Mouse (Mus musculus): ENCODE data around the gene Necap1. TPM values are rescaled to one million over a fixed set of nuclear protein-coding genes. Genes with fewer than 3 reads are reported as not detected.

Gene Necap1
- polyA plus RNA-seq, 1 experiment: 21.9 TPM

DNA sequence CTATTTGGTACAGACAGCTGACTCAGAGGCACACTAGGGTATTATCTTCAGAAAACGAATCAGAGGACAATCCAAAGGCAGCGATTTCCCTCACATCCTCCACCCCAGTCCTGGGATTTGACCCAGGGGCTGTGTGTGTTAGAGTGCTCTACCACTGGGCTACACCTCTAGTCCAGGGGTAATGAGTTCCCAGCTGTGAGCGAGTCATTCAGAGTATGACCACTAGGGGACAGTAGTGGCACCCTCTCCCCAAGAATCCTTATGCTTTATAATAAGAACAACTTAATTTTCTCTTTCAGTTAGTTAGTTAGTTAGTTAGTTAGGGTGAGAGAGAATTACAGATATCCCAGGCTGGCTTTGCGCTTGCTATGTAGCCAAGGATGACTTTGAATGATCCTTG lies 39.9 kb upstream of the Necap1 start:
- no peak overlapping the region for H3K4me3 ChIP-seq
- no peak overlapping the region for H3K4me2 ChIP-seq (ENCODE audit: low read depth)
- peaks cover 24% of the 10 kb centered on the region for H3K36me3 ChIP-seq (ENCODE audit: control insufficient read depth, insufficient read depth)
- no peaks in the 10 kb centered on the region for H3K79me2 ChIP-seq (ENCODE audit: control insufficient read depth, insufficient read depth)
- no peak overlapping the region for H3ac ChIP-seq (ENCODE audit: control insufficient read depth, insufficient read length)
- TF ChIP-seq TCF12 (IDR thresholded peaks at IDR 0.05; ENCODE audit: insufficient read depth, poor library complexity, severe bottlenecking) (no peak), E2F4 (IDR thresholded peaks at IDR 0.05; ENCODE audit: insufficient read depth) (no peak), USF1 (IDR thresholded peaks at IDR 0.05; ENCODE audit: low read depth) (no peak), MYOG (IDR thresholded peaks at IDR 0.05; ENCODE audit: control insufficient read depth in 1 of 3, insufficient read depth in 1 of 3, insufficient read length in 2 of 3, low read depth in 2 of 3) (no peak), MAX (IDR thresholded peaks at IDR 0.05; ENCODE audit: low read depth) (no peak), CEBPB (IDR thresholded peaks at IDR 0.05; ENCODE audit: insufficient read depth, poor library complexity, severe bottlenecking) (no peak), SRF (IDR thresholded peaks at IDR 0.05; ENCODE audit: control insufficient read depth, insufficient read length, low read depth) (no peak), POLR2A (IDR thresholded peaks at IDR 0.05; ENCODE audit: insufficient read length, low read depth) (no peak), POLR2AphosphoS2 (IDR thresholded peaks at IDR 0.05; ENCODE audit: insufficient read length, low read depth) (no peak), MYOD1 (IDR thresholded peaks at IDR 0.05; ENCODE audit: control insufficient read depth in 1 of 3, insufficient read length in 2 of 3, low read depth in 2 of 3) (no peak), REST (IDR thresholded peaks at IDR 0.05; ENCODE audit: insufficient read depth, insufficient read length) (no peak), TCF3 (IDR thresholded peaks at IDR 0.05; ENCODE audit: insufficient read length, low read depth) (no peak)
- H3K27me3 ChIP-seq (ENCODE audit: control insufficient read depth, insufficient read depth, insufficient read length): no peaks in the 10 kb centered on the region

DNA sequence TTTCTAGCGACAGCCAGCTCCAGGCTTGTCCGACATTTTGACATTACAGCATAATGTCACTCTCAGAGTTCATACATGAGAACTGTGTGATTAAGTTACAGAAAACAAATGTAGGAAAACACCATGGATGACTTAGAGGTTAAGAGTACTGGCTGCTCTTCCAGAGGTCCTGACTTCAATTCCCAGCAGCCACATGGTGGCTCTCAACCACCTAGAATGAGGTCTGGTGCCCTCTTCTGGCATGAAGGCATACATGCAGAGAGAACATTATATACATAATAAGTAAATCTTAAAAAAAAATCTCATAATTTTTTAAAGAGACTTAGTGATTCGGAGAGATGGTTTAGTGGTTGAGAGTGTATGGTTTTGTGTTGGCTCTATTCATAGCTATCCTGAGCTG lies 37.3 kb upstream of the Necap1 start:
- H3K4me3 ChIP-seq: no peak overlapping the region
- TF ChIP-seq REST (IDR thresholded peaks at IDR 0.05; ENCODE audit: insufficient read depth, insufficient read length) (no peak), MYOD1 (IDR thresholded peaks at IDR 0.05; ENCODE audit: control insufficient read depth in 1 of 3, insufficient read length in 2 of 3, low read depth in 2 of 3) (no peak), POLR2AphosphoS2 (IDR thresholded peaks at IDR 0.05; ENCODE audit: insufficient read length, low read depth) (no peak), TCF3 (IDR thresholded peaks at IDR 0.05; ENCODE audit: insufficient read length, low read depth) (no peak), CEBPB (IDR thresholded peaks at IDR 0.05; ENCODE audit: insufficient read depth, poor library complexity, severe bottlenecking) (no peak), TCF12 (IDR thresholded peaks at IDR 0.05; ENCODE audit: insufficient read depth, poor library complexity, severe bottlenecking) (no peak), MYOG (IDR thresholded peaks at IDR 0.05; ENCODE audit: control insufficient read depth in 1 of 3, insufficient read depth in 1 of 3, insufficient read length in 2 of 3, low read depth in 2 of 3) (no peak), POLR2A (IDR thresholded peaks at IDR 0.05; ENCODE audit: insufficient read length, low read depth) (no peak)
- no peaks in the 10 kb centered on the region for H3K79me2 ChIP-seq (ENCODE audit: control insufficient read depth, insufficient read depth)
- no peak overlapping the region for H3ac ChIP-seq (ENCODE audit: control insufficient read depth, insufficient read length)
- no peaks in the 10 kb centered on the region for H3K27me3 ChIP-seq (ENCODE audit: control insufficient read depth, insufficient read depth, insufficient read length)
- no peak overlapping the region for H3K4me2 ChIP-seq (ENCODE audit: low read depth)
- H3K36me3 ChIP-seq (ENCODE audit: control insufficient read depth, insufficient read depth): peaks cover 29% of the 10 kb centered on the region

DNA sequence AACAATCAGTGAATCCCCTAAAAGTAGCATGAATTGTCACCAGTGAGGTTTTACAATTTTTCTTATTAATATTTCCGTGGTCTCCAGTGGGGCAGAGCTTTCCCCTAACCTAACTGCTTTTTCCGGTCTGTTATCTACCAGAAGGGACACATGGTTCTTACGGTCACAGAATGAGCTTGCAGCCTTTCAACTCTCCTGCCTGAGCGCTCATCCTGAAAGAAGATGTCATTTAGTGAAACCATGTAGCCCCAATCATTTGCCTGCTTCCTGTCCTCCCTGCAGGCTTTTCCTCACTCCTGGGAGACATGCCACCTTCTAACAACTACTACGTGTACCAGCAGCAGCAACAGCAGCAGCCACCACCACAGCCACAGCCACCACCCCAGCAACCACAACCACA lies 36.7 kb upstream of the Necap1 start:
- TF ChIP-seq TCF12 (IDR thresholded peaks at IDR 0.05; ENCODE audit: insufficient read depth, poor library complexity, severe bottlenecking): no peak
- no peak for TF ChIP-seq REST (IDR thresholded peaks at IDR 0.05; ENCODE audit: insufficient read depth, insufficient read length)
- TF ChIP-seq MAX (IDR thresholded peaks at IDR 0.05; ENCODE audit: low read depth): no peak
- TF ChIP-seq TCF3 (IDR thresholded peaks at IDR 0.05; ENCODE audit: insufficient read length, low read depth): no peak
- TF ChIP-seq USF1 (IDR thresholded peaks at IDR 0.05; ENCODE audit: low read depth): no peak
- Histone ChIP-seq H3K4me2 (ENCODE audit: low read depth) (no peak overlapping the region), H3K27me3 (ENCODE audit: control insufficient read depth, insufficient read depth, insufficient read length) (no peaks in the 10 kb centered on the region), H3K36me3 (ENCODE audit: control insufficient read depth, insufficient read depth) (peaks cover 23% of the 10 kb centered on the region), H3K79me2 (ENCODE audit: control insufficient read depth, insufficient read depth) (no peaks in the 10 kb centered on the region), H3ac (ENCODE audit: control insufficient read depth, insufficient read length) (no peak overlapping the region), H3K4me3 (no peak overlapping the region)

DNA sequence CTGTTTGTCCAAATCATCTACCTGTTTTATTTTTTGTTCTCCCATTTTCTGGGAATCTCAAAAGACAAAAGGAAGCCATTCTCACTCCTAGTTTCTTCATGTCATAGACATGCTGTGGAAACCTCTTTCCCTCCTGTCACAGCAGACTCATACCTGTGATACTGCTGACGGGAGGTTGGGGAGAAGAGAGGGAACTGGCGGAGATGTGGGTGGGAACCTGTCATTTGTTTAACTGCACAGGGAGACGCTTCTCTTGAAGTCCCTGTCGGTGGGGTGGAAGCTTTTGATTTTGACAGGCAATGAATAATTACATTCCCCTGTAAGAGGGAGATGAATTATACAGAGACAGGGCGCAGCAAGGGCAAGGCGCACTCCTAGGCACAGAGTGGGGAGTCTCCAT lies 30.5 kb upstream of the Necap1 start:
- Histone ChIP-seq H3K27me3 (ENCODE audit: control insufficient read depth, insufficient read depth, insufficient read length) (no peaks in the 10 kb centered on the region), H3K4me2 (ENCODE audit: low read depth) (no peak overlapping the region), H3K4me3 (no peak overlapping the region), H3K79me2 (ENCODE audit: control insufficient read depth, insufficient read depth) (no peaks in the 10 kb centered on the region), H3K36me3 (ENCODE audit: control insufficient read depth, insufficient read depth) (peaks cover 15% of the 10 kb centered on the region), H3ac (ENCODE audit: control insufficient read depth, insufficient read length) (no peak overlapping the region)
- TF ChIP-seq CEBPB (IDR thresholded peaks at IDR 0.05; ENCODE audit: insufficient read depth, poor library complexity, severe bottlenecking) (no peak), REST (IDR thresholded peaks at IDR 0.05; ENCODE audit: insufficient read depth, insufficient read length) (no peak), TCF3 (IDR thresholded peaks at IDR 0.05; ENCODE audit: insufficient read length, low read depth) (no peak), SRF (IDR thresholded peaks at IDR 0.05; ENCODE audit: control insufficient read depth, insufficient read length, low read depth) (no peak), MAX (IDR thresholded peaks at IDR 0.05; ENCODE audit: low read depth) (no peak), USF1 (IDR thresholded peaks at IDR 0.05; ENCODE audit: low read depth) (no peak), MYOD1 (IDR thresholded peaks at IDR 0.05; ENCODE audit: control insufficient read depth in 1 of 3, insufficient read length in 2 of 3, low read depth in 2 of 3) (no peak), POLR2AphosphoS2 (IDR thresholded peaks at IDR 0.05; ENCODE audit: insufficient read length, low read depth) (no peak), TCF12 (IDR thresholded peaks at IDR 0.05; ENCODE audit: insufficient read depth, poor library complexity, severe bottlenecking) (no peak), MYOG (IDR thresholded peaks at IDR 0.05; ENCODE audit: control insufficient read depth in 1 of 3, insufficient read depth in 1 of 3, insufficient read length in 2 of 3, low read depth in 2 of 3) (no peak), E2F4 (IDR thresholded peaks at IDR 0.05; ENCODE audit: insufficient read depth) (no peak), POLR2A (IDR thresholded peaks at IDR 0.05; ENCODE audit: insufficient read length, low read depth) (no peak)

DNA sequence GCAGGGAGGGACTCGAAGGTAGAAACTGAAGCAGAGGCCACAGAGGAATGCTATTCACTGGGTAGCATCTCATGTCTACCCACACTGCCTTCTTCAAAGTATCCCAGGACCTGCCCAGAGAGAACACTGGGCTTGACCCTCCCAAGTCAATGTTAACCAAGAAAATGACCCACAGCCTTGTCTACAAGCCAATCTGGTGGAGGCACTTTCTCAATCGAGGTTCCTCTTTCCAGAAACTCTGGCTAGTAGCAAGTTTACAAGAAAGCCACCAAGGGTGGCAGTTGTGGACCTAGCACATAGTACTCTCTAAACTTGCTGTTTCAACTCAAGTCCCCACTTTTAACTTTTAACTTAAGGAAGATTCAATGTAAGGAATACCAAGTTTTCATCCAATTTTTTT lies 21.6 kb upstream of the Necap1 start:
- Histone ChIP-seq H3ac (ENCODE audit: control insufficient read depth, insufficient read length) (no peak overlapping the region), H3K79me2 (ENCODE audit: control insufficient read depth, insufficient read depth) (no peaks in the 10 kb centered on the region), H3K27me3 (ENCODE audit: control insufficient read depth, insufficient read depth, insufficient read length) (no peaks in the 10 kb centered on the region), H3K4me3 (no peak overlapping the region), H3K4me2 (ENCODE audit: low read depth) (no peak overlapping the region), H3K36me3 (ENCODE audit: control insufficient read depth, insufficient read depth) (no peaks in the 10 kb centered on the region)
- TF ChIP-seq MAX (IDR thresholded peaks at IDR 0.05; ENCODE audit: low read depth): no peak
- TF ChIP-seq SRF (IDR thresholded peaks at IDR 0.05; ENCODE audit: control insufficient read depth, insufficient read length, low read depth): no peak
- no peak for TF ChIP-seq MYOG (IDR thresholded peaks at IDR 0.05; ENCODE audit: control insufficient read depth in 1 of 3, insufficient read depth in 1 of 3, insufficient read length in 2 of 3, low read depth in 2 of 3)
- no peak for TF ChIP-seq CEBPB (IDR thresholded peaks at IDR 0.05; ENCODE audit: insufficient read depth, poor library complexity, severe bottlenecking)
- TF ChIP-seq USF1 (IDR thresholded peaks at IDR 0.05; ENCODE audit: low read depth): no peak

Measured in myocyte (in vitro differentiated cells).